Mouse (Mus musculus) leukemia stem cell, adult 10-12 weeks (primary cell): ENCODE results near the gene Cyld. TPM values are rescaled to one million over a fixed set of nuclear protein-coding genes. Genes with fewer than 3 reads are reported as not detected.

ENCODE experiments used
- polyA plus RNA-seq: library from polyadenylated mRNA; stranded (reverse); fragments of >175 nt; gene quantifications from 2 replicates; pipeline ENCODE4 v1.2.3, GENCODE M21; 2012; ENCODE audit warnings: low replicate concordance

The Cyld gene
- 0.68 and 1.8 TPM in 2 replicates for polyA plus RNA-seq

DNA sequence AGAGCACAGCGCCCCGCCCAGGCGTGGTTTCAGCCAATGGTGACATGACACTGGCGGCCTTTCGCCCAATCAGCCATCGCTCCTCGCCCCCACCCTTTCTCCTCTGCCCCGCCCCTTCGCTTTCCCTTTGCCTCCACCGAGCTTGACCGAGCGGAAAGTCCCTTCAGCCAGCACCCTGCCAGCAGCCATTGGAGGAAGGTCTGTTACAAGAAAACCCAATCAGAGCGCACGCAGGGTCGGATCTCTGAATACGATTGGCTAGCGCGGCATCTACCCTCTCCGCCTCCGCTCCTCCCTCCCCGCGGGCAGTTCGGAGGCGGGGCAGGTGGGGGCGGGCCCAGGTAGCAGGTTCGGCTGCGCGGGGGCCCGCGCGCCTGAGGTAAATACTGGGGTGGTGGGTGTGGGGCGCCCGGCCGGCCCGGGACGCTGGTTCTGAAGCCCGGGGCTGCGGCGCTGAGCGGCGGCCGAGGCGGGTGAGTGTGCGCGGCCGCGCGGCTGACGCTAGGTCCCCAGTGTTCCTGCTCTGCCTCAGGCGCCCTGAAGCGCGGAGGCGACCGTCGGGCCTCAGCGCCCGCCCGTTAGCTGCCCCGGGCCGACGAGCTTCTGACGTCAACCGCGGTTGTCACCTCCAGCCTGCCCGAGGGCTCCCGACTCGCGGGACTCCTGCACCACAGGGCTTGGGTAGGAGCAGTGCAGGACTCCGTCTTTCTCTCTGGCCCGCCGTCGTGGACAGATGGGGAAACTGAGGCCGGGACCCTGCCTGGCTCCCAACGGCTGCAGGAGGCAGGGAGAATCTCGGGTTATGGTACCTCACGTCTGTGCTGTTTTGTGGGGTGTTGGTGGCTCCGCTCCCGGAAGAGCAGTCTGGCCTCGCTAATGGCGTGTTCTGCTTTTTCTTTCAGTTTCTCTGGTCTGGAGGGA lies at the start of gene Cyld:
Cyld (plus strand) TSS at position 308 of the 921 bp plus-strand sequence.

Other genes starting within 250 kb of the Cyld start
- 1.6 and 3.3 TPM in 2 replicates for gene Nkd1, start 175.7 kb upstream of the Cyld start, polyA plus RNA-seq
- 29.9 and 31.4 TPM in 2 replicates for gene Snx20, start 60.9 kb upstream of the Cyld start, polyA plus RNA-seq
- gene Nod2, start 49.7 kb upstream of the Cyld start, polyA plus RNA-seq, result 0.60 and 1.0 TPM in 2 replicates